Mouse (Mus musculus): Measurements from ENCODE around the gene St7. TPM values are rescaled to one million over a fixed set of nuclear protein-coding genes. Genes with fewer than 3 reads are reported as not detected.

The St7 gene
- polyA plus RNA-seq, 1 experiment: 20.0 TPM

- TF ChIP-seq POLR2A (IDR thresholded peaks at IDR 0.05; ENCODE audit: low read depth, low read length) (no peak), CTCF (IDR thresholded peaks at IDR 0.05; ENCODE audit: borderline replicate concordance, insufficient read depth, low read length) (no peak)
- H3K27ac ChIP-seq (ENCODE audit: insufficient read depth, low read length): no peak overlapping the region
- H3K4me1 ChIP-seq (ENCODE audit: control insufficient read depth, insufficient read depth, low read length): 0 out of 2 replicates have a peak, but pooled peaks cover 2% of the 10 kb centered on the region
- no peak overlapping the region for H3K4me3 ChIP-seq (ENCODE audit: insufficient read depth, low read length)
Measured at GRCm38 (mm10) chr6:17903355-17903754, 210.6 kb downstream of the St7 start.

- Histone ChIP-seq H3K4me1 (ENCODE audit: control insufficient read depth, insufficient read depth, low read length) (0 out of 2 replicates have a peak, but pooled peaks cover 2% of the 10 kb centered on the region), H3K27ac (ENCODE audit: insufficient read depth, low read length) (no peak overlapping the region; the same call in 1 of the 2 replicates), H3K4me3 (ENCODE audit: insufficient read depth, low read length) (no peak overlapping the region)
- TF ChIP-seq CTCF (IDR thresholded peaks at IDR 0.05; ENCODE audit: borderline replicate concordance, insufficient read depth, low read length): no peak
- TF ChIP-seq POLR2A (IDR thresholded peaks at IDR 0.05; ENCODE audit: low read depth, low read length): no peak
Measured at GRCm38 (mm10) chr6:17905776-17906175, 213.0 kb downstream of the St7 start.

- no peak overlapping the region for H3K4me3 ChIP-seq (ENCODE audit: insufficient read depth, low read length)
- peak overlapping the region; percentile 31 for H3K27ac ChIP-seq (ENCODE audit: insufficient read depth, low read length)
- 0 out of 2 replicates have a peak, but pooled peaks cover 2% of the 10 kb centered on the region for H3K4me1 ChIP-seq (ENCODE audit: control insufficient read depth, insufficient read depth, low read length)
- TF ChIP-seq POLR2A (IDR thresholded peaks at IDR 0.05; ENCODE audit: low read depth, low read length): no peak
Measured at GRCm38 (mm10) chr6:17906289-17906688, 213.6 kb downstream of the St7 start.

GRCm38 (mm10) chr6:17912312-17912711 lies 219.6 kb downstream of the St7 start:
- no peaks in the 10 kb centered on the region; the same call in 1 of the 2 replicates for H3K4me1 ChIP-seq (ENCODE audit: control insufficient read depth, insufficient read depth, low read length)
- TF ChIP-seq POLR2A (IDR thresholded peaks at IDR 0.05; ENCODE audit: low read depth, low read length) (no peak), CTCF (IDR thresholded peaks at IDR 0.05; ENCODE audit: borderline replicate concordance, insufficient read depth, low read length) (no peak)
- H3K4me3 ChIP-seq (ENCODE audit: insufficient read depth, low read length): no peak overlapping the region
- H3K27ac ChIP-seq (ENCODE audit: insufficient read depth, low read length): no peak overlapping the region

GRCm38 (mm10) chr6:17912825-17913224 lies 220.1 kb downstream of the St7 start:
- H3K4me3 ChIP-seq (ENCODE audit: insufficient read depth, low read length): no peak overlapping the region
- H3K4me1 ChIP-seq (ENCODE audit: control insufficient read depth, insufficient read depth, low read length): no peaks in the 10 kb centered on the region; the same call in 1 of the 2 replicates
- no peak overlapping the region for H3K27ac ChIP-seq (ENCODE audit: insufficient read depth, low read length)
- no peak for TF ChIP-seq CTCF (IDR thresholded peaks at IDR 0.05; ENCODE audit: borderline replicate concordance, insufficient read depth, low read length)

- Histone ChIP-seq H3K27ac (ENCODE audit: insufficient read depth, low read length) (no peak overlapping the region), H3K4me1 (ENCODE audit: control insufficient read depth, insufficient read depth, low read length) (no peaks in the 10 kb centered on the region; the same call in 1 of the 2 replicates), H3K4me3 (ENCODE audit: insufficient read depth, low read length) (no peak overlapping the region)
- TF ChIP-seq CTCF (IDR thresholded peaks at IDR 0.05; ENCODE audit: borderline replicate concordance, insufficient read depth, low read length) (no peak), POLR2A (IDR thresholded peaks at IDR 0.05; ENCODE audit: low read depth, low read length) (no peak)
Measured at GRCm38 (mm10) chr6:17913315-17913714, 220.6 kb downstream of the St7 start.

GRCm38 (mm10) chr6:17914300-17914699 lies 221.6 kb downstream of the St7 start:
- Histone ChIP-seq H3K27ac (ENCODE audit: insufficient read depth, low read length) (no peak overlapping the region), H3K4me3 (ENCODE audit: insufficient read depth, low read length) (no peak overlapping the region), H3K4me1 (ENCODE audit: control insufficient read depth, insufficient read depth, low read length) (no peaks in the 10 kb centered on the region; the same call in 1 of the 2 replicates)
- TF ChIP-seq POLR2A (IDR thresholded peaks at IDR 0.05; ENCODE audit: low read depth, low read length): no peak
- TF ChIP-seq CTCF (IDR thresholded peaks at IDR 0.05; ENCODE audit: borderline replicate concordance, insufficient read depth, low read length): no peak

- H3K4me1 ChIP-seq (ENCODE audit: control insufficient read depth, insufficient read depth, low read length): no peaks in the 10 kb centered on the region; the same call in 1 of the 2 replicates
- H3K4me3 ChIP-seq (ENCODE audit: insufficient read depth, low read length): no peak overlapping the region
- no peak overlapping the region for H3K27ac ChIP-seq (ENCODE audit: insufficient read depth, low read length)
- TF ChIP-seq POLR2A (IDR thresholded peaks at IDR 0.05; ENCODE audit: low read depth, low read length): no peak
- no peak for TF ChIP-seq CTCF (IDR thresholded peaks at IDR 0.05; ENCODE audit: borderline replicate concordance, insufficient read depth, low read length)
Measured at GRCm38 (mm10) chr6:17917233-17917632, 224.5 kb downstream of the St7 start.

- Histone ChIP-seq H3K27ac (ENCODE audit: insufficient read depth, low read length) (no peak overlapping the region), H3K4me1 (ENCODE audit: control insufficient read depth, insufficient read depth, low read length) (peaks cover 16% of the 10 kb centered on the region), H3K4me3 (ENCODE audit: insufficient read depth, low read length) (no peak overlapping the region)
- TF ChIP-seq POLR2A (IDR thresholded peaks at IDR 0.05; ENCODE audit: low read depth, low read length) (no peak), CTCF (IDR thresholded peaks at IDR 0.05; ENCODE audit: borderline replicate concordance, insufficient read depth, low read length) (no peak)
Measured at GRCm38 (mm10) chr6:17922180-17922579, 229.4 kb downstream of the St7 start.

- Histone ChIP-seq H3K4me3 (ENCODE audit: insufficient read depth, low read length) (no peak overlapping the region), H3K27ac (ENCODE audit: insufficient read depth, low read length) (peak overlapping the region; percentile 32; the same call in 1 of the 2 replicates), H3K4me1 (ENCODE audit: control insufficient read depth, insufficient read depth, low read length) (peaks cover 16% of the 10 kb centered on the region)
- no peak for TF ChIP-seq CTCF (IDR thresholded peaks at IDR 0.05; ENCODE audit: borderline replicate concordance, insufficient read depth, low read length)
- TF ChIP-seq POLR2A (IDR thresholded peaks at IDR 0.05; ENCODE audit: low read depth, low read length): no peak
Measured at GRCm38 (mm10) chr6:17922967-17923366, 230.2 kb downstream of the St7 start.

GRCm38 (mm10) chr6:17923370-17923769 lies 230.6 kb downstream of the St7 start:
- TF ChIP-seq POLR2A (IDR thresholded peaks at IDR 0.05; ENCODE audit: low read depth, low read length) (no peak), CTCF (IDR thresholded peaks at IDR 0.05; ENCODE audit: borderline replicate concordance, insufficient read depth, low read length) (no peak)
- Histone ChIP-seq H3K4me3 (ENCODE audit: insufficient read depth, low read length) (no peak overlapping the region), H3K27ac (ENCODE audit: insufficient read depth, low read length) (peak overlapping the region; percentile 77), H3K4me1 (ENCODE audit: control insufficient read depth, insufficient read depth, low read length) (peaks cover 18% of the 10 kb centered on the region)

Measured in embryonic fibroblast, embryonic 13.5 days (primary cell).